In genomic region chr1:160053510-160054305, GRCm38 (mm10) we compare ENCODE assay signal across 12 mouse cellular contexts. TPM values are rescaled to one million over a fixed set of nuclear protein-coding genes. Genes with fewer than 3 reads are reported as not detected.
DNase-seq lines count a peak whose midpoint lies in the region; ATAC-seq and TF ChIP-seq lines count a peak whose summit lies in the region.
"Had no signal": no experiment of that assay in that cellular context is flagged by ENCODE, and none has a peak within 500 bp of the region (broad histone marks: within the 10 kb centered on the region; RNA-seq: fewer than 3 reads in every experiment).

No protein-coding gene starts in this region.

- TF ChIP-seq EP300 in liver, embryonic 14.5 days (IDR thresholded peaks at IDR 0.05; ENCODE audit: low read depth), result no peak

- ATAC-seq in kidney, embryonic 14.5 days (ENCODE audit: low FRiP score, low TSS enrichment), result no peak
- peak; percentile 76 for ATAC-seq in liver, embryonic 14.5 days (ENCODE audit: insufficient read depth)

- DNase-seq in kidney, adult 9 months, result peak; percentile 19
- peak; percentile 26 for DNase-seq in NIH3T3 (ENCODE audit: low read depth)
- DNase-seq in liver, embryonic 14.5 days (ENCODE audit: low read depth in 3 of 3, low spot score in 3 of 3), result no peak
- peak; percentile 90 for DNase-seq in naive thymus-derived CD4-positive, alpha-beta T cell, adult 2 months (ENCODE audit: low read depth)
- DNase-seq in right cerebral cortex, adult 2 months (ENCODE audit: low spot score in 2 of 2), result no peak
- DNase-seq in embryo, embryonic 9.5 days (ENCODE audit: extremely low spot score), result no peak
- no peak for DNase-seq in embryo, embryonic 10 days (ENCODE audit: low spot score)
- DNase-seq: adrenal gland, adult 8-10 months; cerebellum, adult 2 months; gastrocnemius, postnatal 25 days had no signal

- H3K9me3 ChIP-seq in kidney, embryonic 14.5 days (ENCODE audit: control insufficient read depth, low read length), result no peaks in the 10 kb centered on the region
- H3K9me3 ChIP-seq in liver, embryonic 14.5 days (ENCODE audit: control insufficient read depth, low read length), result no peaks in the 10 kb centered on the region
- H3K9me3 ChIP-seq: midbrain, embryonic 12.5 days had no signal

- no peak overlapping the region for H3K4me2 ChIP-seq in kidney, embryonic 14.5 days (replicated peaks; ENCODE audit: low read depth, low read length)
- peak overlapping the region; percentile 26 for H3K4me2 ChIP-seq in liver, embryonic 14.5 days (ENCODE audit: low read depth)
- H3K4me2 ChIP-seq: midbrain, embryonic 12.5 days had no signal

- H3K4me3 ChIP-seq in kidney, embryonic 14.5 days (ENCODE audit: low read length), result no peak overlapping the region
- H3K4me3 ChIP-seq in liver, embryonic 14.5 days (ENCODE audit: insufficient read depth in 1 of 2, low read depth in 2 of 2, low read length in 2 of 2), result no peak overlapping the region
- H3K4me3 ChIP-seq: midbrain, embryonic 12.5 days had no signal

- no peaks in the 10 kb centered on the region for H3K27me3 ChIP-seq in kidney, embryonic 14.5 days (ENCODE audit: control insufficient read depth, insufficient read depth, low read length)
- no peaks in the 10 kb centered on the region for H3K27me3 ChIP-seq in liver, embryonic 14.5 days (ENCODE audit: control insufficient read depth, insufficient read depth, low read length)
- H3K27me3 ChIP-seq: midbrain, embryonic 12.5 days had no signal

- no peak for TF ChIP-seq CTCF in liver, embryonic 14.5 days (IDR thresholded peaks at IDR 0.05; ENCODE audit: low read depth)

- H3K36me3 ChIP-seq in kidney, embryonic 14.5 days (ENCODE audit: control insufficient read depth, insufficient read depth, low read length), result no peaks in the 10 kb centered on the region
- H3K36me3 ChIP-seq in liver, embryonic 14.5 days (replicated peaks; ENCODE audit: control insufficient read depth, insufficient read depth, low read depth), result no peaks in the 10 kb centered on the region; the same call in 1 of the 2 replicates
- H3K36me3 ChIP-seq: midbrain, embryonic 12.5 days had no signal

- WGBS in kidney, embryonic 14.5 days, result 77% methylated on average over 5 of the region's 5 CpGs
- 65% methylated on average over 5 of the region's 5 CpGs for WGBS in liver, embryonic 14.5 days (ENCODE audit: insufficient replicate concordance)

- no peaks in the 10 kb centered on the region for H3K4me1 ChIP-seq in kidney, embryonic 14.5 days (ENCODE audit: control insufficient read depth, insufficient read depth, low read length)
- H3K4me1 ChIP-seq in liver, embryonic 14.5 days (replicated peaks; ENCODE audit: control insufficient read depth in 2 of 2, insufficient read depth in 2 of 2, low read length in 1 of 2), result peaks cover 47 to 66% of the 10 kb centered on the region in 2 experiments
- H3K4me1 ChIP-seq: midbrain, embryonic 12.5 days had no signal

- H3K9ac ChIP-seq in kidney, embryonic 14.5 days (ENCODE audit: low read depth, low read length), result no peak overlapping the region
- peak overlapping the region; percentile 0; the same call in 1 of the 2 replicates for H3K9ac ChIP-seq in liver, embryonic 14.5 days (replicated peaks)
- H3K9ac ChIP-seq: midbrain, embryonic 12.5 days had no signal

- no peak overlapping the region for H3K27ac ChIP-seq in kidney, embryonic 14.5 days (ENCODE audit: low read depth, low read length)
- peak overlapping the region; percentile 25 for H3K27ac ChIP-seq in liver, embryonic 14.5 days
- H3K27ac ChIP-seq: midbrain, embryonic 12.5 days had no signal

RNA-seq across cellular contexts. Expression of gene 4930523C07Rik, which starts 9.5 kb away (rescaled TPM):
- polyA plus RNA-seq in kidney, embryonic 14.5 days (2014; fragmentation: Nextera tagmentation; extraction: Ambion mirVana), result 23.3 and 28.5 TPM in 2 replicates
- 4.8 and 6.5 TPM in 2 replicates for polyA plus RNA-seq in liver, embryonic 14.5 days (2012; rRNA removed)
- polyA plus RNA-seq in liver, embryonic 14.5 days (2014; fragmentation: Nextera tagmentation; extraction: Ambion mirVana), result 18.0 and 28.1 TPM in 2 replicates

Comparison
In these comparisons a context has a peak if more than half of its experiments do, and no peak if none do; other contexts are left out.
1. DNase-seq: peak in kidney, adult 9 months (single experiment), NIH3T3 (single experiment) and naive thymus-derived CD4-positive, alpha-beta T cell, adult 2 months (single experiment); none in liver, embryonic 14.5 days (0 of 3), right cerebral cortex, adult 2 months (0 of 2), embryo, embryonic 9.5 days (single experiment) and embryo, embryonic 10 days (single experiment).